Mouse (Mus musculus) cerebellum, postnatal 4 days (tissue): Measurements from ENCODE around the gene Iqcb1.

Experiments used
- DNase-seq, 2 experiments: peaks; one replicate each; pipeline ENCODE4 v3.0.0; 2022; ENCODE audit warnings: low spot score in 2 of 2, mixed read lengths in 1 of 2

Iqcb1 gene

GRCm38 (mm10) chr16:36875276-36875851 is 47.2 kb downstream of the Iqcb1 start:
- DNase-seq: peak in 1 of 2 experiments; percentile 26

- no peak for DNase-seq
Observed at GRCm38 (mm10) chr16:36877316-36877715, 49.1 kb downstream of the Iqcb1 start.

DNA sequence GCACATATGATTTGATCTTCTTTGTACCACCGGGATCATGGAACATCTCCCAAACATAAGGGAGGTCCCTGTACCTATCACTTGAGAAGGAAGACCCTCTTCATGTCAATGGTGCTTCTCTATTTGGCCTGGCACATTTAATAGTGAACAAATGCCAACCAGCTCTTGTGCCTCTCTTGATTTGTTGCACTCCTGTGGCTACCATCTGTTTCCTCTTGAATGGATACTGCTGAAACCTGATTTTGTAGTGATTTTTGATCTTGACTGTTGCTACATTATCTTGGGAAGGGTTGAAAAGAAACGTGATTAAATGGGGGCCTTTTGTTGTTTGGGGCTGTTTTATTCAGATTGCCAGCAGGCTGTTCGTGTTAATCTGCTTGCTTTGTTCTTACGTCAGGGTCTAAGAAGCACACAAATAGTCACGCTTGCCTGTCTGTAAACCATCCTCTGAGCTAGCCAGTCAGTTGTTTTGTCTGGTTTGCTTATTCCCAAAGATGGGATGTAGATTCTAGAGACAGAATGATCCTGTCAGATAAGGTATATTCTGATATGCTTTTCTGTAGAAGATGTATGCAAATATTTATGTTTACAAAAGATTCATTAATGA is 54.7 kb downstream of the Iqcb1 start:
- DNase-seq: no peak

DNA sequence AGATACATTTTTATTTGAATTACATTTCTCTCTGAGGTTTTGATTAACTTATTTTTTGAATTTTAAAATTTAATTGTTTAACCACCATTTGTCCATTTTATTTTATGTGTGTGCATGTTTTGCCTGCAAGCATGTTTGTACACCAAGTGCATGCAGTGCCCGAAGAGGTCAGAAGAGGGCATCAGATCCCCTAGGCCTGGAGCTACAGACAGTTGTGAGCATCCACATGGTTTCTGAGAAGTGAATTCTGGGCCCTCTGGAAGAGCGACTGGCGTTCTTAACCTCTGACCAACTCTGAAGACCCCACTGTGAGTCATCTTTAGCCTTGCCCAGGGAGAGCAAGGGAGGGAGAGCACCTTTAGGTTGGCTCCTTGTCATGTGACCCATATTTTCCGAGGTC is 56.7 kb downstream of the Iqcb1 start:
- peak; percentile 29 to 54 for DNase-seq

DNA sequence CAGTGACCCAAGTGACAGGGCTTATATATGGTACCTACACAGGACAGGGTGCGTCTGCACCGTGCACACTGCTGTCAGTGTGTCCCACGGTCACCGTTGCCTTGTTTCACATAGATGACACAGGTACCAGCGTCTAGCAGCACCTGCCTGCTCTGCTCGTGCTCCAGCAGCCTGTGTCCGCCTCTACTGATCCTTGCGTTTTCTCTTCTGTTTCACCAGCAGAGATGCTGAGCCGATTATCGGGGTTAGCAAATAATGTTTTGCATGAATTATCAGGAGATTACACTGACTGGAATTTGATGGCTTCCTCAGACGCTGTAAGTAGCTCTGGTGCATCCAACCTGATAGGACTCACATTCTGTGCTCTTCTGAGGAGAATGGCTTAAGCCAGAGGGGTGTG is 57.7 kb downstream of the Iqcb1 start:
- DNase-seq: no peak

- no peak for DNase-seq
Observed at GRCm38 (mm10) chr16:36887546-36887945, 59.4 kb downstream of the Iqcb1 start.

DNA sequence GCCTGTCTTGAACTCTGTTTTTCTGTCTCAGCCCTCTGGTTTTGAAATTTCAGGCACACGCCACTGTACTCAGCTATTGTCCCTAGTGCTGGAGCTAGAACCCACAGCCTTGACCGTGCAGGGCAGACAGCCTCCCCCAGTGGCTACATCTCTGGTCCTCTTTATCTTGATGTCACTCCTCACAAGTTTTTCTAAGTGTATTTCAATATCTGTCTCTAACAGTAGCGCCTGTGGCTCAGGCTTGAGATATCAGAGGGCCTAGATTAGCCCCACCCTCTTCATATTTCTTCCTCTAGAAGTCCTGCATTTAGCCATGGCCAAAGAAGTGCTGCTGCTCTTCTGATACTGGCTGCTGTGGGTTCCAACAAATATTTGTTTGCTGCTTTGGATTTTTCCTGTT is 62.4 kb downstream of the Iqcb1 start:
- DNase-seq: no peak

DNA sequence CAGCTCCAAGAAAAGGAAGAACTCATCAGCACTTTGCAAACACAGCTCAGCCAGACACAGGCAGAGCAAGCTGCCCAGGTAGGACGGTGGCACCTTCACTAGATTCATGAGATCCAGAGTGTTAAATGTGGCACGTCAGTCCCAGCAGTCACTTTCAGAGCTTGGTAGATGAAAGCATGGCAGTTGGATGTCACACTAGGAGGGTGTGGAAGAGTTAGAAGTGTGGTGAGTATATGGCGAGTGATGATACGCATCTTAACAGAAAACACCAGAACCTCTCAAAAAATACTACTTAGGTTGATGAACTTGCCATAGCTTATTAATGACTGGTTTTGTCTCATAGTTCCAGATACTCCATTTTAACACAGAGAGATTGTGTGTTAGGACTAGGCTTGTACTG is 63.2 kb downstream of the Iqcb1 start:
- DNase-seq: no peak

DNA sequence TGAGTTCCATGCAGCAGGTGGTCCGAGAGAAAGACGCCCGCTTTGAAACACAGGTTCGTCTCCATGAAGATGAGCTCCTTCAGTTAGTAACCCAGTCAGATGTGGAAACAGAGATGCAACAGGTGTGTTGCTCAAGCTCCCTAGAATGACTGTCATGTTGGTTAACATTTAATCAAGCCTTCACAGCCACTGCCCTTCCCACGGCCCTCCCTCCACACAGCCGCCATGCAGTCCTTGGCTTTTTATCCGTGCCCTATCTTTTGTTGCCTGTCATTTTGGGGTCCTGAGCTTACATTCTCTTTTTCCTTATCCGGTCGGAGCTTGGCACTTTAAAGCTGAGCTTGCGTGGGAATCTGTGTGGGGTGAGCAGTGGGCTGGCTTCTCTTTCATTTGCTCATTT is 65.1 kb downstream of the Iqcb1 start:
- no peak for DNase-seq

GRCm38 (mm10) chr16:36896712-36897111 is 68.5 kb downstream of the Iqcb1 start:
- DNase-seq: no peak

DNA sequence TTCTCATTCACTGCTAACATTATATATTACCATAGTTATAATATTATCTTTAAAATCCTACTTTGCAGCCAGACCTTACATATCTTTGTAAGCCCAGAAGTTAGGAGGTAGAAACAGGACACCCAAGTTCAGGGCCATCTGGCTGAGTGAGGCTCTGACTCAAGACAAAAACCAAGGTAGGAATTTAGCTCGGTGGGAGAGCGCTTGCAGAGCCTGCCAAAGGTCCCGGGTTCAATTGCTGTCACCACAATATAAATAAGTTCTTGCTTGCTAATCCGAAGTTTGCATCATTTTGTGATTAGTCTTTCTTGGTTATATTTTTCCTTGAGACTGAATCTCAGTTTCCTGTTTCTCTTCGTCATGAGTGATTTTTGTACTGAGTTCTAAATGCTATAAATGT is 75.0 kb downstream of the Iqcb1 start:
- no peak for DNase-seq

GRCm38 (mm10) chr16:36911909-36912308 is 83.7 kb downstream of the Iqcb1 start:
- no peak for DNase-seq

DNA sequence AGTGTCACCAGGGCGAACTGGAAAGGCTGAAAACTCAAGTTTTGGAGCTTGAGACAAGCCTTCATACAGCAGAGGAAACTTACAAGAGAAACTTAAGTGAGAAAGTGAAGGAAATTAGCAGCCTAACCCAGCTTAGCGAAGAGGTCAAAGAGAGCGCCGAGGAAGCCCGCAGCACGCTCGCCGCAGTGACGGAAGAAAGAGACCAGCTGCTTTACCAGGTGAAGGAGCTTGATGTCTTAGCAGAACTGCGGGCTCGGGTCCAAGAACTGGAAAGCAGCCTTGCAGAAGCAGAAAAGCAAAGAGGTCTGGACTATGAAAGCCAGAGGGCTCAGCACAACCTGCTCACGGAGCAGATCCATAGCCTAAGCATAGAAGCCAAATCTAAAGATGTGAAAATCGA is 84.1 kb downstream of the Iqcb1 start:
- no peak for DNase-seq

DNA sequence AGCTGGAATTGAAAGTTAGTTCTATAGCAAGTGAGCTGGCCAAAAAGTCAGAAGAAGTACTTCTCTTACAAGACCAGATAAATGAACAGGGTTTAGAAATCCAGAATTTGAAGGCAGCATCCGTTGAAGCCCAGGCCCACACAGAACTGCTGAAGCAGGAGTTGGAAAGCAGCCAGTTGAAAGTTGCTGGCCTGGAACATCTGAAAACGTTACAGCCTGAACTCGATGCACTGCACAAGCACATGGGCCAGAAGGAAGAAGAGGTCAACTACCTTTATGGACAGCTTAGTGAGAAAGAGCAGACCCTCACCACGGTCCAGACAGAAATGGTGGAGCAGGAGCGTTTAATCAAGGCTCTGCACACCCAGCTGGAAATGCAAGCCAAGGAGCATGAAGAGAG is 86.0 kb downstream of the Iqcb1 start:
- no peak for DNase-seq

DNA sequence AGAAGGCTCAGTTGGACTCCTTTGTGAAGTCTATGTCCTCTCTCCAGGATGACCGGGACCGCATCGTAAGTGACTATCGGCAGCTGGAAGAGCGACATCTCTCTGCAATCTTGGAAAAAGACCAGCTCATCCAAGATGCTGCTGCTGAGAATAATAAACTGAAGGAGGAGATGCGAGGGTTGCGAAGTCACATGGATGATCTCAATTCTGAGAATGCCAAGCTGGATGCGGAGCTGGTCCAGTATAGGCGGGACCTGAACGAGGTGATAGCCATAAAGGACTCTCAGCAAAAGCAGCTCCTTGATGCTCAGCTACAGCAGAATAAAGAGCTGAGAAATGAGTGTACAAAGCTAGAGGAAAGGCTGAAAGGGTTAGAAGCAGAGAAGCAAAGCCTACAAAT is 90.3 kb downstream of the Iqcb1 start:
- DNase-seq: no peak

DNA sequence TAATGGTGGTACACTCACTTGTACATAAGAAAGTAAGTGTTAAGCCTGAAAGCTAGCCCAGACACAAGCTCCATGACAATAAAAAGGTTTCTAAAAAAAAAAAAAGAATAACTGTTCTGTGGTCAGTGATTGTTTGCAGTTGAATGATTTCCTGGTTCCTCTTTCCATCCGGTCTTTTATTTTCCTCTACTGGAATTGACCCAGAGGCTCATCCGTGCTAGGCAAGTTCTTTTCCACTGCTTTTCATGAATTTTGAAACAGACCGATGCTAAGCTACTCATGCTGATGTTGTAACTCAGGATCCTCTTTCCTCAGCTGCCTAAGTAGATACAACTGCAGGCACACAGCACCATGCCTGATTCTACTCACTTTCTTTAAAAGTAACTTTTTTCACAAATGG is 92.2 kb downstream of the Iqcb1 start:
- DNase-seq: no peak

- DNase-seq: no peak
Observed at GRCm38 (mm10) chr16:36921067-36921613, 93.0 kb downstream of the Iqcb1 start.

- no peak for DNase-seq
Observed at GRCm38 (mm10) chr16:36921980-36922379, 93.8 kb downstream of the Iqcb1 start.
